Mouse (Mus musculus) E14TG2a.4 (cell line): ENCODE measurements around the gene Lamp1.

ENCODE experiments used
- CTCF ChIP-seq: conservative IDR thresholded peaks from 2 replicates; pipeline ENCODE4 v1.5.1; 2014; ENCODE audit warnings: low read length
- NANOG ChIP-seq: IDR thresholded peaks from 2 replicates; pipeline ENCODE4 v1.6.1; 2014; ENCODE audit warnings: borderline replicate concordance, low read length, mixed read lengths
- POU5F1 ChIP-seq: IDR thresholded peaks from 2 replicates; pipeline ENCODE4 v1.6.1; 2014; ENCODE audit warnings: low read length, borderline replicate concordance

GRCm38 (mm10) chr8:13175650-13176049, 16.7 kb downstream of the Lamp1 start:
- TF ChIP-seq CTCF (no peak), POU5F1 (no peak), NANOG (no peak)
